Mouse (Mus musculus): ENCODE results near the gene Vmn2r98. TPM values are rescaled to one million over a fixed set of nuclear protein-coding genes. Genes with fewer than 3 reads are reported as not detected.
"Not testable (repeated sequence)": the region's sequence is repeated elsewhere in the genome, so short reads cannot be mapped to it uniquely, and the experiment has no call there.

The Vmn2r98 gene
- total RNA-seq (2021) = not detected
- long read RNA-seq, experiment 1 = 0 reads
- long read RNA-seq, experiment 2 = 0 reads

GRCm38 (mm10) chr17:19053160-19053559 lies at the start of gene Vmn2r98:
Gene Vmn2r98, plus strand, starts transcription at chr17:19053460.
- not testable (repeated sequence) for DNase-seq (ENCODE audit: low spot score)

- not testable (repeated sequence) for DNase-seq (ENCODE audit: low spot score)
Measured at GRCm38 (mm10) chr17:19031441-19031840, 21.8 kb upstream of the Vmn2r98 start.

GRCm38 (mm10) chr17:19031962-19032361 lies 21.3 kb upstream of the Vmn2r98 start:
- no peak for DNase-seq (ENCODE audit: low spot score)

GRCm38 (mm10) chr17:19032721-19033120 lies 20.5 kb upstream of the Vmn2r98 start:
- no peak for DNase-seq (ENCODE audit: low spot score)

Other genes with a start within 250 kb of the Vmn2r98 start
- gene Vmn2r97, start 139.2 kb upstream of the Vmn2r98 start, total RNA-seq (2021) = not detected